Mouse (Mus musculus) testis, adult 2 months (tissue): ENCODE measurements around the gene Plekhg3.

Experiments used
- CTCF ChIP-seq: fragments of 200-500 bp; IDR thresholded peaks from 2 replicates; pipeline ENCODE4 v1.5.1; 2012; ENCODE audit warnings: low read depth, mild to moderate bottlenecking, inconsistent platforms, low read length, moderate library complexity; ENCODE audit not compliant: control insufficient read depth, insufficient read depth, insufficient replicate concordance
- POLR2A ChIP-seq: fragments of 200-500 bp; IDR thresholded peaks from 2 replicates; pipeline ENCODE4 v1.6.1; 2012; ENCODE audit warnings: low read depth, mild to moderate bottlenecking, inconsistent platforms, low read length, moderate library complexity; ENCODE audit not compliant: control insufficient read depth

GRCm38 (mm10) chr12:76541879-76542278, 11.2 kb downstream of the Plekhg3 start:
- no peak for TF ChIP-seq POLR2A
- no peak for TF ChIP-seq CTCF
